Mouse (Mus musculus) right cerebral cortex, postnatal 36 days (tissue): ENCODE measurements around the gene Eml2.
A peak's percentile ranks its signal among the peaks of the same experiment; 100 is the strongest.

Experiments used
- DNase-seq, 2 experiments: peaks; one replicate each; pipeline ENCODE4 v3.0.0; 2022; ENCODE audit warnings: low spot score in 2 of 2, mixed read lengths in 1 of 2

Eml2 gene

DNA sequence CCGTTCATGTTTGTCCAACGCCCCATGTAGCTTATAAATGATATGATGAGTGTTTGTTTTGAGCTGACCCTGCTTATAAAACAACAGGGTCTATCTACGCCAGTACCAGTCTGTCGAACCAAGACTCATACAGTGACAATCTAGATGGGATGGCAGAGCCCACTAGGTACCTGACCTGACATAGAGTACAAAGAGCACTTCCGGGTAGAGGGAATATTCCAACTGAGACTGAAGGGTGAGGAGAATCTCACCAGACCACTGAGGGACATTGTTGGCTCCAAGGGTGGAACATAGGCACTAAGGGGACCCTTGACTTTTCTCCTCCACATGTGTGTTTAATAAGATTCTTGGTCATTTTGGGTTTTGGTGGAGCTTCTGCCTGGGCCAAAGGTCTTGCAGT lies 53.2 kb downstream of the Eml2 start:
- no peak for DNase-seq

- DNase-seq = no peak
Observed at GRCm38 (mm10) chr7:19230041-19230580, 53.9 kb downstream of the Eml2 start.

DNA sequence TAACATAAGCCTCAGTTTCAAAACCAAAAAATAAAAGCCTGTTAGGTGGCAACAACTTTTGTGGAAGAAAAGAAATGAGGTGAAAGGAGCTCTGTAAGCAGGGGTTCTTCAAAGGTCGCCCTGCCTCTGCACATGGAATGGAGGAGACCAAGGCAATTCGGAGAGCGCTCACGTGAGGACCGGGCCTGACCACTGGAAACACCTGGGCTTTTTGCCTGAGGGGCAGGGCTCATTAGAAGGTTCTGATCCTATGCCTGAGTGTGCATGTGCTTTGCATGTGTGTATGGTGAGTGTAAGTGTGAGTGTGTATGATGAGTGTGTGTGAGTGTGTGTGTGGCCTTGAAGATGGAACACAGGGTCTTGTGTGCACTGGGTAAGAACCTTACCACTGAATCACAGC lies 54.7 kb downstream of the Eml2 start:
- DNase-seq = no peak

GRCm38 (mm10) chr7:19231849-19232248 lies 55.6 kb downstream of the Eml2 start:
- no peak for DNase-seq

GRCm38 (mm10) chr7:19234652-19235051 lies 58.4 kb downstream of the Eml2 start:
- DNase-seq = no peak

DNA sequence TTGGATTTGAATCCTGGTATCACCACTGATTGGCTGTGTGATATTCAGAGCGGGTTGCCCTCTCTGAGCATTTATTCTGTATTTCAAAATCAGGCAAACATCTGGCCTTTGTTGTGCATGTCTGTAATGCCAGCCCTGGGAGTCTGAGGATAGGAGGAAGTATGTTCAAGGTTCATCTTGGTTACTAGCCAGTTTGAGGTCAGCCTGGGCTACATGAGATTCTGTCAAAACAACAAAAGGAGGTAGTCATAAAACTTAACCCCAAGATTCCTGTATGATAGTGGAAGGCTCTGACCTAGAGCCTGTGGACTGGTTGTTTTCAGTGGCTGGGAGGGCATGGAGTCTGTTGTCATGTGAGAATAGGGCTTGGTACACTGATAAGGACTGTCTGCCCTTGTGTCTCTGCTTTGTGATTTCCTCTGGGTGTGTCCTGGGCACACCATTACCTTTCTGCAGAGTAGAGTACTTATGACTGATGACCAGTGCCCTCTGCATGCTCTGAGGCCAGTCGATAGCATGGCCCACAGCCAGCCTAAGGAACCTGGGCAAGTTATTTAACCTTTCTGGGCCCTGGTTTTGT lies 59.0 kb downstream of the Eml2 start:
- DNase-seq = no peak

DNA sequence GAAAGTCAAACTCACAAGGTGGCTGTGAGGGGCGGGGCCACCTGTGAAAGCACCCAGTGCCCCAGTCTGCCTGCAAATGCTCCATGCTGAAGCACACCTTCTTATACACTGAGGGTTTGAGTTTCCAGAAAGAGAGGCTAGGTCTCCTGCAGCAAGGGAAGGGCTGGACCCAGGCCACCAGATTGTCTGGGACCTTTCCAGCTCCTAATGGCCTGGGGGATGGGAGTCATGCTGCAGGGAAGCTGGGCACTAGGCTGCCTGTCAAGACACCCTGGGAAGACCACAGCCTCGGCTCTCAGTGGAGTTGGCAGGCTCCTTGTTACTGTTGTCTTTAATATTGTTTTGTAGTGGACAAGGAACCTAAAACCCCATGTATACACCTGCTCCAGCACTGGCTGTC lies 60.2 kb downstream of the Eml2 start:
- DNase-seq = no peak

DNA sequence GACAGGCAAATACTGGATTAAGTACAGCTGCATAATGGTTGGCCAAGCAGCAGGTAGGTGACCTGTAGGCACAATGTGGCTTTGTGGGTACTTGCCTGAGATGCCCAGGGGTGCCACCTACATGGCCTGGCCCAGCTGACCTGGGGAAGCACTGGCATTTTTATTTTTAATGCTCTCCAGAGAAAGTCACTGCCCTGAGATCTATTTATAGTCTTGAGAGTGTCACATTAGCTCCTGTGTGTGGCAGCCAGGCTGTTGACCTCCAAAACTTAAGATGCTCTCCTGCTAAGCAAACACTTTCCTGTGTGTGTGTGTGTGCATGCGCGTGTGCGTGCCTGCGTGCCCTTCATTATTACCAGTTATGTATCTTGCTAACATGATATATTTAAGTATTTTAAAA lies 62.1 kb downstream of the Eml2 start:
- no peak for DNase-seq

DNA sequence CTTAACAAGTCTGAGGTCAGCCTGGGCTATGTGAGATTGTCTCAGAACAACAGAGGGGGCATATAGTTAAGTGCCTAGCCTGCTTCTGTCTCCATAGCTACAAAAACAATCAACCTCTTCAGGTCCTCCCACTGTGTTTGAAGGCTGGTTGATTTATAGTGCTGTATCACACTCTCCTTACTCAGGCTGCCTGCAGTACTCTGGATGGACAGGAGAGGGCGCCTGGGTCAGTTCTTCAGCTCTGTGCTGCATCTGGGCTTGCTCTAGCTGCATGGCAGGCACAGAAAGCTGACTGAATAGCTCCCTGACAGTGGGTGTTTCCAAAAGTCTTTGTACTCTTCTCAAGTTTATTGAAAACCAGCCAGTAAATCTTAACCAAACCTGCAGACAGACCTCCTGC lies 63.2 kb downstream of the Eml2 start:
- DNase-seq = peak; percentile 83 to 87

GRCm38 (mm10) chr7:19239986-19240385 lies 63.8 kb downstream of the Eml2 start:
- no peak for DNase-seq

DNA sequence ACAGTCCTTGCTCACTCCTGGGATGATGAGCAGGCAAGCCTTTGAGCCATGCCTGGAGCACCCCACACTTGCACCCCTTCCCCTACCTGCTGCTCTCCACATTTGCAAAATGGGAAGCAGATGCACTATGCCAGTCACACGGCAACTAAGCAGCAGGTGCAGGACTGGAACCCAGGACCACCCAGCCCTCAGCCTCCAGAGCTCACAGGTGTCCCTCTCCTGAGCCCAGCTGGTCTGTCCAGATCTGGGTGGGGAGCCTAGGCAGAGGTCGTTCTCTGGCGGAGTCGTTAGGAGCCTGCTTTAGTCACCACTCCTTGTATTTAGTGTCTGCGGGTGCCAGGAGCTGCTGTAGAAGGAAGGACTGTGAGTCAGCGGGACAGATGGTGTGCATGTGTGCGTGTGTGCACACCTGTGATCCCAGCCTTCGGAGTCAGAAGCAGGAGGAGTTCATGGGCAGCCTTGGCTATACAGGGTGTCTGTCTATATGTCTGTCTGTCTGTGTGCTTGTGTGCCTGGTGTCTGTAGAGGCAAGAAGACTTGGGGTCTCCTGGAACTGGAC lies 64.8 kb downstream of the Eml2 start:
- no peak for DNase-seq

DNA sequence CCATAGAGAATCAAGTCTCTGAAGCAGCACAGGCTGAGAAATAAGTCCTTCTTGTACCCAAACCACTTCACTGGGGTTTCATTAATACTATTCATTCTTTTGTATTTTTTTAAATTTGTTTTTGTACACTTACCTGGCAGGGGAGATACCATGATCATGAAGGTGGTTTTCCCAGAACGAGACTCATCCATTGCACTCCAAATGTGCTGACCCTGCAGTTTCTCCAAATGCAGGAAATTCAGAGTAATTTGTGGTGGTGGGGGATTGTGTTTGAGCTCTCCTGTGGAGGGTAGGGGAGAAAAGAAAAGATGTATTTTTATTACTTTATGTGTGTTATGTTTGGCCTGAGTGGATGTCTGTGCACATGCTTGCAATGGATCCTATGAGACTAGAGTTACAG lies 65.8 kb downstream of the Eml2 start:
- no peak for DNase-seq

DNA sequence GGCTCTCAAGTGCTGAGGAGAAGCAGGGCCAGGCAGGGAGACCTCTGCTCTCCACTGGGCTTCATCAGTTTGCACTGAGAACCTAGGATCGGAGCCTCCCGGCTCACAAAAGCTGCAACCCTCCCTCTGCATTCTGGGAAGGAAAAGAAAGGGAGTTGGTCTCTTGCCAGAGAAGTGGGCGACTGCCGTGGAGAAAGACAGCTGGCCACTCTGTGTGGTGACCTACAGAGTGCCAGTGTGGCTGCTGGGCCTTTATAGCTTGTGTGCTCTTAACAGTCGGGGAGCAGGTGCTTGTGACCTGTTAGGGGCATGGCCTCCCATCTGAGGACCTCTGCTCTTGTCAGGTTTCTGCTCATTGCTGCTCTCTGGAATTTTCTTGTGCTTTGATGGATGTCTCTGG lies 67.6 kb downstream of the Eml2 start:
- DNase-seq = peak in 1 of 2 experiments; percentile 28

DNA sequence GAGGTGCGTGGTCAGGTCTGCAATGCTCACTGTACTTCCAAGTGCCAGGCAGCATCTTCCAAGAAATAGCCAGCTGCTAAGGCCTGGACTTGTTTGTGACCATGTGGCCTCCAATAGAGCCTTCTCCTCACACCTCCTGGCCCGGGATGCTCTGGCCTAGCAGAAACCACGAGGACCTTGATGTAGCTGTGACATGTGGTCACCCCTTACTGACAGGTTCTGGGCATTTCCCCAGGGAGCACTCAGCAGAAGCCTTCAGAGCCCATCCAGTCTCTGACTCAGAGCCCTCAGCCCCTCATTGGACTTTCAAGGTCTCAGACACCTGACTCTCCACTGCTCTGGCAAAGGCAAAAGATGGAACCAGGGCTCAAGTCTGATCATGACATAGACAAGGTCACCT lies 68.9 kb downstream of the Eml2 start:
- DNase-seq = no peak

DNA sequence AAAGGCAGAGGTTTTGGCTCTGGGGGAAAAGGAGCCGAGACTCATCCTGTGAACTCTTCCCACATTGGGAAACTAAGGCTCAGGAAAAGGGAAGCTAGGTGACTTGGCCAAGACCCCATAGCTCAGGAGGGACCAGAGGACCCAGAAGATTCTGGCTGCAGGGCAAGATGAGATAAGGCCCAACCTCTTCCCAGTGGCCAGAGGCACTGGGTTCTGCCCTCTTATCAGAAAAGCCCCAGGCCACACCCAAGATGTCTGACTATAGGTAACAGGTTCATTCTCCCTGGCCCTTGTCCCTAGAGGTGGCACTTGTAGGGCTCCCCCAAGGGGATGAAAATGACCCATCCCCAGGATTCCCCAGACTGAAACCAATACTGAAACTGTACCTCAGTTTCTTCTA lies 70.6 kb downstream of the Eml2 start:
- no peak for DNase-seq

- DNase-seq = no peak
Observed at GRCm38 (mm10) chr7:19247511-19247910, 71.3 kb downstream of the Eml2 start.

DNA sequence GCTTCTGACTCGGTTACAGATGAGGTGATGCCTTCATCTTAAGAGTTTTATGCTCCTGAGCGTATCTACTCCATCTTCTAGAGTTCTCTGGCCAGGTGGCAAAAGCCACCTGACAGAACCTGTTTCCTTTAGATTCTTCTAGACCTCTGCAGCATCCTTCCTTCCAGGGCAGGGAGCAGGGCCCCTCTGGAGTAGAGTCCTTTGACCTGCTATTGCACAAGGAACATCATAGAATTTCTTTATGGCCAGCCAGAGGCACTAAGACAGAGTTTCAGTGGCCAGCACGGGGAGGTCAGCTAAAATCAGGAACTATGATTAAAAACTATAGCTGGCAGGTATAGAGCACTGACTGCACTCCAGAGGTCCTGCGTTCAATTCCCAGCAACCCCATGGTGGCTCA lies 75.9 kb downstream of the Eml2 start:
- DNase-seq = no peak

GRCm38 (mm10) chr7:19253437-19253836 lies 77.2 kb downstream of the Eml2 start:
- no peak for DNase-seq

DNA sequence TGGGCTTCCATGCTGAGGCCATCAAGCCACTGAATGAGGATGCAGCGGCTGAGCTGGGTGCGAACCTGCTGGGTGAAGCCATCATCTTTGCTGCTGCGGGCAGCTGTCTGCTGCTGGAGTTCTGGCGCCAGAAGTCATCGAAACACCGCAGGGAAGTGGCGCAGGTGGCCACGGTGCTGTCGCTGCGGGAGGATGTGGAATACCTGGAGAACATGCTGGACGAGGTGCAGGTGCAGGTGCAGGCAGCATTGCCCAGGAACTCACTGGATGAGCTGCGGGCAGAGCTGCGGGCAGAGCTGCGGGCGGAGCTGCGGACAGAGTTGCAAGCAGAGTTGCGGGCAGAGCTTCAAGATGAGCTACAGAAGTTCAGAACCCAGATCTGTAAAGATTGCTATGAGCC lies 79.2 kb downstream of the Eml2 start:
- no peak for DNase-seq
